Mouse (Mus musculus) liver, adult (tissue): Measurements from ENCODE around the gene Slc25a15.

ENCODE experiments used
- GATA4 ChIP-seq: IDR thresholded peaks from 2 replicates; pipeline ENCODE4 v1.6.1; 2014; ENCODE audit warnings: mild to moderate bottlenecking, low read length; ENCODE audit not compliant: insufficient replicate concordance

The Slc25a15 gene

GRCm38 (mm10) chr8:22398142-22398951 is at the start of gene Slc25a15:
Gene Slc25a15 (minus strand): TSS chr8:22398597.
- TF ChIP-seq GATA4, result no peak

- no peak for TF ChIP-seq GATA4
These were observed 13.6 kb upstream of the Slc25a15 start for GRCm38 (mm10) chr8:22411971-22412370.

- peak; percentile 42; the same call in 1 of the 2 replicates for TF ChIP-seq GATA4
These were observed 12.9 kb upstream of the Slc25a15 start, which contains the start of gene Mrps31 for GRCm38 (mm10) chr8:22411282-22411702. Gene Mrps31 (plus strand): TSS chr8:22411361.

- TF ChIP-seq GATA4, result no peak
These were observed 12.4 kb upstream of the Slc25a15 start for GRCm38 (mm10) chr8:22410688-22411281.

GRCm38 (mm10) chr8:22405733-22406132 is 7.3 kb upstream of the Slc25a15 start:
- no peak for TF ChIP-seq GATA4

- TF ChIP-seq GATA4, result no peak
These were observed 4.8 kb upstream of the Slc25a15 start for GRCm38 (mm10) chr8:22403235-22403634.

GRCm38 (mm10) chr8:22400593-22400992 is 2.2 kb upstream of the Slc25a15 start:
- TF ChIP-seq GATA4, result peak; percentile 90; the same call in 1 of the 2 replicates

- TF ChIP-seq GATA4, result no peak
These were observed 986 bp upstream of the Slc25a15 start for GRCm38 (mm10) chr8:22399285-22399880.

- no peak for TF ChIP-seq GATA4
These were observed 621 bp downstream of the Slc25a15 start for GRCm38 (mm10) chr8:22397811-22398141.

- no peak for TF ChIP-seq GATA4
These were observed 3.1 kb downstream of the Slc25a15 start for GRCm38 (mm10) chr8:22395256-22395655.

- peak; percentile 98 for TF ChIP-seq GATA4
These were observed 3.9 kb downstream of the Slc25a15 start for GRCm38 (mm10) chr8:22394471-22394870.

GRCm38 (mm10) chr8:22390766-22391463 is 7.5 kb downstream of the Slc25a15 start:
- TF ChIP-seq GATA4, result no peak

GRCm38 (mm10) chr8:22389874-22390273 is 8.5 kb downstream of the Slc25a15 start:
- TF ChIP-seq GATA4, result no peak

GRCm38 (mm10) chr8:22385158-22385557 is 13.2 kb downstream of the Slc25a15 start:
- no peak for TF ChIP-seq GATA4

GRCm38 (mm10) chr8:22382824-22383595 is 15.4 kb downstream of the Slc25a15 start:
- TF ChIP-seq GATA4, result no peak
